Mouse (Mus musculus) thymus, postnatal 4 days (tissue): ENCODE measurements around the gene Kcna6.

Source experiments
- DNase-seq: peaks from one replicate; pipeline ENCODE4 v3.0.0; 2021

Kcna6 gene

GRCm38 (mm10) chr6:126735806-126736205 is 4.7 kb downstream of the Kcna6 start:
- no peak for DNase-seq

DNA sequence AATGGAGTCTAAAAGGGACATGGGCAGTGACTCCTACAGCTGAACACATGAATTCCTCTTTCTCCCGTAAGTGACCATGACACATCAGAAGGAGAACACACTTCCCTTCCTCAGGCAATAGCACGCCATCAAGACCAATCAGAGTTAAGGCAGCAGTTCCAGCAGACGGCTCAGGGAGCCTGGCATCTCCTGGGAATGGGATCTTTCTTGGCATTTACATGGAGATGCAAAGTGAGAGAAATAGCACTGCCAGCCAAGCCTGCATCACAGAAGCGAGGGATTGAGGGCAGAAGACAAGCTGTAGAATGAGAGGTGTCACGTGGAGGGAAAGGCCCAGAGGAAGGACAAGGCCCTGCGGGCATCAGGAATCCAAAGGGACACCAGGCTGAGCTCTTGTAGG is 7.8 kb downstream of the Kcna6 start:
- no peak for DNase-seq

- no peak for DNase-seq
These were observed 11.7 kb downstream of the Kcna6 start for GRCm38 (mm10) chr6:126728803-126729202.

DNA sequence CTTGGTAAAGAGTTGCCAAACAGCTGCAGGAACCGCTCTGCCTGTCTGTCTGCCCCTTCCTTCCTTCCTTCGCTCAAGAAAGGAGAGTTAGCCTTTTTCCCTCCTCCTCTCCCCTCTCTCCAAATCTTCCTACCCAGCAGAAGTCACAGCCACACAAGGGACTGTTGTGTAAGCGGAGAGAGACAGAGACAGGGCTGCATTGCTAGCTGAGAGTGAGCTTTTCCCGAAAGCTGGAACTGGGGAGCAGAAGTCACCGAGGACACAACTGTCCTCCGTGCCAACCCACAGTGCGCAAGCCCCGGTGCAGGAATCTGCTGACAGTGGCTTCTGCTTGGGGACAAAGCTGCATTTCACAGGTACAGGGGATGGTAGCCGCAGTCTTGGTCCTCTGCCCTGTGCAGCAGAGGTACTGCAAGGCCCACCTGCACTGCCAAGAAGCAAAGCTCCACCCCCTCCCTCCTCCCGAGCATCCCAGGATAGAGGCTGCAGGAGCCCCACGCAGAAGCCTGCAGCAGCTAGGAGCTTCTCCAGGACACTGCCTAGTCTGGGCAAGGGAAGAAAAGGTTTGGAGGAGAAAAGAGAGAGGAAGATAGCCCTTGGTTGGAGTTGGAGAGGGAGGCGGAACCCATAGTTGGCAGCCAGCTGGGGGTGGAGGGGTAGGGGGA is 21.9 kb downstream of the Kcna6 start:
- DNase-seq = no peak

GRCm38 (mm10) chr6:126712531-126712930 is 27.9 kb downstream of the Kcna6 start:
- DNase-seq = no peak

- no peak for DNase-seq
These were observed 34.5 kb downstream of the Kcna6 start for GRCm38 (mm10) chr6:126705936-126706335.

- no peak for DNase-seq
These were observed 36.0 kb downstream of the Kcna6 start for GRCm38 (mm10) chr6:126704430-126704829.

DNA sequence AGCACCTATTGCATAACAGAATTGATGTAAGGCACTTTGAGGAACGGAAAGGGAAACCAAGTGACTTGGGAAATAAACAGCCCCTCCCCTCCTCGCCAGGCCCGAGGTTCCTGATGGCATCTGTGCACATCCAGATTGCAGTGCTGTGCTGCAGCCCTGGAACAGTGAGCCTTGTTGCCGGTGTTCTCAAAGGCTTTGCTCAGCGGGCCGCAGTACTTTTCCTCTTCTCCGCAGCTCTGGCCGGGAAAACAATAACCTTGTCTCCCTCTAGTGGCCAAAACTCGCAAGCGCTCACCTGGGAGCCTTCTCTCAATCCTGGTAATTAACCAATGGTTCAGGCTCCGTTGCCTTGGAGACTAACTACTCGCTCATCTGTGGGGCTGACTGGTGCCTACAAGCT is 38.4 kb downstream of the Kcna6 start:
- DNase-seq = peak; percentile 74

DNA sequence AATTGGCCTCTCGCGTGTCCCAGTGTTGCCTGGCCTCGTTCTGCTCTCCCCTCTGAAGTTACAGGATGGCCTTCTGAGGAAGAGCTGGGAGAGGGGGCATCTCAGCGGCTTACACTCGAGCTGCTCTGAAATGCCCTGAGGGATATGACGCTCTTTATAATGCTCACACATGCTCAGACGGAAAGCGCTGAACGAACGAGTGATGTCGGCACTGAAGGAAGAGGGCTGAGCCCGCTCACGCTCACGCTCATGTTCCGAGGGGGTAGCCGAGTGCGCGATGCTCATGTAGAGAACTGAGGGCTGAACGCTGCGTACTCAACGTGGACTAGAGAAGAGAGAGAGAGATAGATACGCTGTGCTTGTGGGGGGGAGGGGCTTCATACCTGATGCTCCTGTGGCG is 39.3 kb downstream of the Kcna6 start:
- no peak for DNase-seq

GRCm38 (mm10) chr6:126699995-126700394 is 40.5 kb downstream of the Kcna6 start:
- DNase-seq = no peak

DNA sequence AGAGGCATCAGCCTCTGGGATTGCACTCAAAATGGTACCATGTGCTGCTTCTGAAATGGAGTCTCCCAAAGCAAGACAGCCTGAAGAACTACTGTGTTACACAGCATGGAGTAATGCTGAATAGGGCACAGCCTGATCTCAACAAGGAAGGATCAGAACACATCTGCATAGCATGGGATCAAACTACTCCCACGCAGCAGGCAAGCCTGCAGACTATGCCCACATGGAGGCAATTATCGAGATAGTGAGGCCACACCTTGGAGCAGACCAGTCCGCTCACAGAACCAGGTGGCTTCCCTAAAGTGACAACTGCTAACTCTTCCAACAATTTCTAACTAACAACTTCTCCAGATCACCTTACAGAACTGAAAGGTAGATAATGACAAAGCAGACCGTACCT is 53.4 kb downstream of the Kcna6 start:
- DNase-seq = no peak

DNA sequence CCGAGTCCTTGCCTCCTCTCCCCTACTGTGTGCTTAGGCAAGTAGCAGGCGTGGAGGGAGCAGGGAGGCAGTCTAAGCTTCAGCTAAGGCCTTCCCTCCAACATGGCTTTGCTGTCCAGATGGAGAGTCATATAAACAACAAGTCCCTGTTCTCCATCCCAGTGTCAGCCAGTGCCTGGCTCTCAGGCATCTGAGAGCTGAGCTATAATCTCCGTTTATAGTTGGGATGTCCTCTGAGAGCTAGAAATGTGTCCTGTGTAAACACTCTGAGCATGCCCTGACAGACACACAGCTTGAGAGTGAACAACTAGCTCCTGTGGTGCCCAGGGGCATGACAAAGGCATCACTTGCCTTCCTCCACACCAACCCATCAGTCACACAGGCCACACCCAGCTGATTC is 55.3 kb downstream of the Kcna6 start:
- DNase-seq = no peak

DNA sequence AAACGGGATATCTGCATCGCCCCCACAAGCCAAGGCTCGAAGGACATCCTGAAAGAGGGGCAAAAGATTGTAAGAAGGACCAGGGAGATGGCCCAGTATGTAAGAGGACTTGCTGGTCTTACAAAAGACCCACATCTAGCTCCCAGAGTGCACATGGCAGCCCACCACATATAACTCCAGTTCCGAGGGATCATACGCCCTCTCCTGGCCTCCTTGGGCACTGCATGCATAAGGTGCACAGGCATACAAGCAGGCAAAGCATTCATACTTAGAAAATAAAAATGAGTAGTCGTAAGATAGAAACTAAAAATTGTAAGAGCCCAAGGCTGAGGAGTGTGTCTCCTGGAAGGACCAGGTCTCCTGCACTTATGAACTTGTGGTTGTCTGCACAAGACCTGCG is 61.5 kb downstream of the Kcna6 start:
- peak; percentile 24 for DNase-seq

GRCm38 (mm10) chr6:126667001-126667400 is 73.5 kb downstream of the Kcna6 start:
- no peak for DNase-seq

DNA sequence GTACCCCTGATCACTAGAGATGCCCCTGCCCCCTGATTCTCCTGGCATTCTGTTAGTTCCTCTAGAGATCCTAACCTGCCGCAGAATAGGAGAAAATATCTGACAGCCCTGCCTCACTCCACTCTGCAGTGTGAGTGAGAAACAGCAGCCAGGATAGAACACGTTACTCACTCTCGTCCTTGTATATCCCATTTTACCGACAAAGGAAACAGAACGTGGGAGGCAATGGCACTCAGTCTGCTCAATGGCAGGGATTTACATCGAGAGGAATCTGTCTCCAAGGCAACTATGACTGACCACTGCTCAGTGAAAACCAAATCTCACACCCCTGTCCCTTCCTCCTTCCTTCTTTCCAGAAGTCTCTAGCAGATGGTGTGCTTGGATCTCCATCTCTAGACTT is 74.4 kb downstream of the Kcna6 start:
- no peak for DNase-seq

DNA sequence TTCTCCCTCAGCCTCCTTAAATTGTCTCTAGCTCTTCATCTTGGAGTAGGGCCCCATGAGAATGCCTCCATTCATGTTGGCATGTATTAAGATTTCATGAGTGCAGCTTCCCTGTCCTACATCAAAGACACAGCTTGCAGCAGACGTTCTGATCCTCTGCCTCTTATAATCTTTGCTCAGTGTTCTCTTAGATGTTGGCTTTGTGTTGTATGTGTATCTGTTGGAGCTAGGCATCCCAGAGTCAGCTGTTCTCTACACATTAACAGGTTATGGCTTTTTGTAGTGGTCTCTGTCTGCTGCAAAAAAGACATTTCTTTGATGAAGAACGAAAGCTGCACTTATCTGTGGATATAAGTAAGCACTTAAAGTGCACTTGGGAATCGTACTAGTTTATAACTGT is 75.9 kb downstream of the Kcna6 start:
- no peak for DNase-seq
